Mouse (Mus musculus) CH12.LX (cell line): Measurements from ENCODE around the gene Tnfrsf14. TPM values are rescaled to one million over a fixed set of nuclear protein-coding genes. Genes with fewer than 3 reads are reported as not detected.
A peak's percentile ranks its signal among the peaks of the same experiment; 100 is the strongest.

Experiments used
- DNase-seq: peaks from one replicate; pipeline ENCODE4 v3.0.0-alpha.2; 2013; ENCODE audit errors: extremely low read depth
- H3K27ac ChIP-seq: 2 replicates; pipeline ENCODE4 v1.5.1; 2012; ENCODE audit warnings: low read depth, mild to moderate bottlenecking, control low read depth, moderate library complexity; ENCODE audit not compliant: insufficient read depth
- H3K27me3 ChIP-seq: replicated peaks from 2 replicates; pipeline ENCODE3; 2012; ENCODE audit warnings: inconsistent platforms
- H3K36me3 ChIP-seq, 2 experiments: replicated peaks in 1 of 2; 2 replicates each; pipeline versions ENCODE3 to v1.6.1; 2012; ENCODE audit warnings: inconsistent platforms in 1 of 2, low read length in 1 of 2, mild to moderate bottlenecking in 1 of 2, mixed read lengths in 1 of 2, moderate library complexity in 1 of 2; ENCODE audit not compliant: control insufficient read depth in 1 of 2, insufficient read depth in 1 of 2
- H3K4me1 ChIP-seq, 2 experiments: 2 replicates each; pipeline ENCODE4 v1.6.1; 2012; ENCODE audit warnings: inconsistent platforms in 1 of 2, moderate library complexity in 1 of 2; ENCODE audit not compliant: insufficient read depth in 2 of 2, control insufficient read depth in 1 of 2
- H3K4me2 ChIP-seq: 2 replicates; pipeline ENCODE4 v1.6.1; 2012; ENCODE audit warnings: low read depth, mild to moderate bottlenecking, control low read depth; ENCODE audit not compliant: poor library complexity, insufficient read depth, severe bottlenecking
- H3K4me3 ChIP-seq, 3 experiments: fragments of 150-350 bp in 1 of 3; sonication (generic) in 1 of 3; replicated peaks in 1 of 3; 2 replicates each; pipeline versions ENCODE3 to v1.5.1; 2011 to 2012; ENCODE audit warnings: low read depth in 2 of 3, low read length in 2 of 3, mild to moderate bottlenecking in 2 of 3, moderate library complexity in 2 of 3, control low read depth in 1 of 3, improper control_type of control experiment in 1 of 3, inconsistent platforms in 1 of 3, mixed read lengths in 1 of 3; ENCODE audit not compliant: poor library complexity in 1 of 3
- H3K79me2 ChIP-seq: replicated peaks from 2 replicates; pipeline ENCODE4 v1.6.1; 2012; ENCODE audit warnings: mild to moderate bottlenecking, moderate library complexity; ENCODE audit not compliant: control insufficient read depth, poor library complexity, insufficient read depth, severe bottlenecking; ENCODE audit errors: extremely low read depth
- H3K9ac ChIP-seq: 2 replicates; pipeline ENCODE4 v1.6.1; 2012; ENCODE audit warnings: low read depth, mild to moderate bottlenecking, control low read depth, moderate library complexity; ENCODE audit not compliant: insufficient read depth
- H3K9me3 ChIP-seq: replicated peaks from 2 replicates; pipeline ENCODE3; 2012; ENCODE audit warnings: low read length, inconsistent platforms, mixed read lengths
- BHLHE40 ChIP-seq: IDR thresholded peaks from 2 replicates; pipeline ENCODE4 v1.6.1; 2011; ENCODE audit warnings: mild to moderate bottlenecking, low read depth, low read length, improper control_type of control experiment
- CHD1 ChIP-seq: IDR thresholded peaks from 2 replicates; pipeline ENCODE4 v1.6.1; 2012; ENCODE audit warnings: low read depth, low read length, improper control_type of control experiment, inconsistent platforms
- CHD2 ChIP-seq: IDR thresholded peaks from 2 replicates; pipeline ENCODE4 v1.6.1; 2011; ENCODE audit warnings: low read length, improper control_type of control experiment
- CTCF ChIP-seq, 2 experiments: IDR thresholded peaks in 1 of 2; conservative IDR thresholded peaks in 1 of 2; 2 replicates each; pipeline ENCODE4 v1.5.1; 2011 to 2012; ENCODE audit warnings: low read depth in 2 of 2, low read length in 2 of 2, improper control_type of control experiment in 1 of 2, inconsistent platforms in 1 of 2, mild to moderate bottlenecking in 1 of 2, moderate library complexity in 1 of 2
- E2F4 ChIP-seq: IDR thresholded peaks from 2 replicates; pipeline ENCODE4 v1.6.1; 2011; ENCODE audit warnings: low read depth, low read length, improper control_type of control experiment; ENCODE audit not compliant: insufficient replicate concordance
- ELF1 ChIP-seq: IDR thresholded peaks from 2 replicates; pipeline ENCODE4 v1.6.1; 2014; ENCODE audit warnings: low read depth, mild to moderate bottlenecking, inconsistent platforms, low read length, improper control_type of control experiment
- EP300 ChIP-seq: IDR thresholded peaks from 2 replicates; pipeline ENCODE4 v1.6.1; 2011; ENCODE audit warnings: low read length, improper control_type of control experiment
- ETS1 ChIP-seq: conservative IDR thresholded peaks from 2 replicates; pipeline ENCODE4 v1.6.1; 2012; ENCODE audit warnings: low read depth, mild to moderate bottlenecking, inconsistent platforms, low read length, improper control_type of control experiment, moderate library complexity
- GABPA ChIP-seq: IDR thresholded peaks from 2 replicates; pipeline ENCODE4 v1.6.1; 2012; ENCODE audit warnings: low read depth, low read length, improper control_type of control experiment, inconsistent platforms; ENCODE audit not compliant: insufficient replicate concordance
- HCFC1 ChIP-seq: IDR thresholded peaks from 2 replicates; pipeline ENCODE4 v1.6.1; 2012; ENCODE audit warnings: low read depth, mild to moderate bottlenecking, inconsistent platforms, low read length, improper control_type of control experiment
- IRF4 ChIP-seq: IDR thresholded peaks from 2 replicates; pipeline ENCODE4 v1.6.1; 2014; ENCODE audit warnings: low read depth, mild to moderate bottlenecking, inconsistent platforms, low read length, improper control_type of control experiment
- JUN ChIP-seq: IDR thresholded peaks from 2 replicates; pipeline ENCODE4 v1.6.1; 2011; ENCODE audit warnings: low read depth, mild to moderate bottlenecking, low read length, improper control_type of control experiment, moderate library complexity; ENCODE audit not compliant: insufficient read depth
- JUND ChIP-seq: conservative IDR thresholded peaks from 2 replicates; pipeline ENCODE4 v1.6.1; 2011; ENCODE audit warnings: low read depth, low read length, improper control_type of control experiment
- KAT2A ChIP-seq: IDR thresholded peaks from 2 replicates; pipeline ENCODE4 v1.6.1; 2012; ENCODE audit warnings: low read length, improper control_type of control experiment, inconsistent platforms; ENCODE audit not compliant: insufficient replicate concordance
- MAX ChIP-seq: IDR thresholded peaks from 2 replicates; pipeline ENCODE4 v1.6.1; 2011; ENCODE audit warnings: low read length, improper control_type of control experiment
- MEF2A ChIP-seq: IDR thresholded peaks from 2 replicates; pipeline ENCODE4 v1.6.1; 2014; ENCODE audit warnings: low read depth, mild to moderate bottlenecking, inconsistent platforms, low read length, improper control_type of control experiment, borderline replicate concordance
- MXI1 ChIP-seq: IDR thresholded peaks from 2 replicates; pipeline ENCODE4 v1.6.1; 2011; ENCODE audit warnings: mild to moderate bottlenecking, low read depth, low read length, improper control_type of control experiment
- MYC ChIP-seq: IDR thresholded peaks from 2 replicates; pipeline ENCODE4 v1.6.1; 2011; ENCODE audit warnings: low read depth, mild to moderate bottlenecking, improper control_type of control experiment, low read length
- NELFE ChIP-seq: IDR thresholded peaks from 2 replicates; pipeline ENCODE4 v1.6.1; 2011; ENCODE audit warnings: low read depth, low read length, improper control_type of control experiment
- NRF1 ChIP-seq: IDR thresholded peaks from 2 replicates; pipeline ENCODE4 v1.6.1; 2014; ENCODE audit warnings: low read depth, mild to moderate bottlenecking, inconsistent platforms, low read length, improper control_type of control experiment, moderate library complexity
- PAX5 ChIP-seq: IDR thresholded peaks from 2 replicates; pipeline ENCODE4 v1.6.1; 2012; ENCODE audit warnings: low read length, inconsistent platforms, mixed read lengths
- POLR2A ChIP-seq: IDR thresholded peaks from 2 replicates; pipeline ENCODE4 v1.6.1; 2011; ENCODE audit warnings: low read depth, mild to moderate bottlenecking, improper control_type of control experiment, low read length
- POLR2AphosphoS2 ChIP-seq: IDR thresholded peaks from 2 replicates; pipeline ENCODE4 v1.6.1; 2011; ENCODE audit warnings: low read depth, low read length, improper control_type of control experiment
- RAD21 ChIP-seq: IDR thresholded peaks from 2 replicates; pipeline ENCODE4 v1.6.1; 2011; ENCODE audit warnings: low read depth, mild to moderate bottlenecking, low read length, improper control_type of control experiment, moderate library complexity
- SIN3A ChIP-seq: IDR thresholded peaks from 2 replicates; pipeline ENCODE4 v1.6.1; 2012; ENCODE audit warnings: low read length, improper control_type of control experiment, inconsistent platforms
- SMC3 ChIP-seq: IDR thresholded peaks from 2 replicates; pipeline ENCODE4 v1.6.1; 2011; ENCODE audit warnings: low read depth, low read length, improper control_type of control experiment
- TBP ChIP-seq: conservative IDR thresholded peaks from 2 replicates; pipeline ENCODE4 v1.6.1; 2011; ENCODE audit warnings: low read depth, low read length, improper control_type of control experiment
- TCF12 ChIP-seq: IDR thresholded peaks from 2 replicates; pipeline ENCODE4 v1.6.1; 2014; ENCODE audit warnings: low read depth, mild to moderate bottlenecking, inconsistent platforms, low read length, improper control_type of control experiment
- USF1 ChIP-seq: IDR thresholded peaks from 2 replicates; pipeline ENCODE4 v1.6.1; 2014; ENCODE audit warnings: low read depth, mild to moderate bottlenecking, inconsistent platforms, low read length, improper control_type of control experiment
- ZC3H11A ChIP-seq: IDR thresholded peaks from 2 replicates; pipeline ENCODE4 v1.6.1; 2012; ENCODE audit warnings: low read depth, mild to moderate bottlenecking, inconsistent platforms, low read length, improper control_type of control experiment
- ZKSCAN1 ChIP-seq: IDR thresholded peaks from 2 replicates; pipeline ENCODE4 v1.6.1; 2012; ENCODE audit warnings: low read depth, inconsistent platforms, low read length, improper control_type of control experiment, borderline replicate concordance
- ZMIZ1 ChIP-seq: IDR thresholded peaks from 2 replicates; pipeline ENCODE4 v1.6.1; 2012; ENCODE audit warnings: low read depth, mild to moderate bottlenecking, inconsistent platforms, low read length, improper control_type of control experiment
- ZNF384 ChIP-seq: IDR thresholded peaks from 2 replicates; pipeline ENCODE4 v1.6.1; 2012; ENCODE audit warnings: low read depth, low read length, improper control_type of control experiment, inconsistent platforms
- dilution Hi-C: fragments of 300-500 bp; cut with MboI; formaldehyde crosslinking; loops from 2 replicates; pipeline ENCODE4 v1.14.3; 2020; ENCODE audit warnings: low sequenced_read_pairs; ENCODE audit not compliant: extremely low pct_unique_long_range_greater_than_20kb, extremely low pct_ligation_motif_present
- in situ Hi-C: fragments of 300-500 bp; cut with MboI; formaldehyde crosslinking; loops from 3 replicates; pipeline ENCODE4 v1.14.3; 2019; ENCODE audit warnings: low sequenced_read_pairs, low pct_ligation_motif_present, low pct_unique_long_range_greater_than_20kb, mixed read lengths
- polyA plus RNA-seq: library from polyadenylated mRNA; unstranded; fragments of >175 nt; gene quantifications from 2 replicates; pipeline ENCODE4 v1.2.1, GENCODE M21; 2012; ENCODE audit warnings: low read depth; ENCODE audit not compliant: insufficient read length
- total RNA-seq, 2 experiments: library from RNA; depleted of rRNA; stranded (reverse); fragments of 300-350 nt in 1 of 2; fragments of >200 nt in 1 of 2; gene quantifications; 2 replicates each; pipeline ENCODE4 v1.2.3; 2012 to 2014

Gene Tnfrsf14
- total and polyA plus RNA-seq, 3 experiments = 20.0 to 109 (median 25.9) TPM

- in situ Hi-C loops = loop anchor here (5.0 kb wide), 1 partner anchor 38 kb away; no protein-coding TSS in a partner anchor
Measured at GRCm38 (mm10) chr4:154904185-154905071, 23.9 kb downstream of the Tnfrsf14 start.

DNA sequence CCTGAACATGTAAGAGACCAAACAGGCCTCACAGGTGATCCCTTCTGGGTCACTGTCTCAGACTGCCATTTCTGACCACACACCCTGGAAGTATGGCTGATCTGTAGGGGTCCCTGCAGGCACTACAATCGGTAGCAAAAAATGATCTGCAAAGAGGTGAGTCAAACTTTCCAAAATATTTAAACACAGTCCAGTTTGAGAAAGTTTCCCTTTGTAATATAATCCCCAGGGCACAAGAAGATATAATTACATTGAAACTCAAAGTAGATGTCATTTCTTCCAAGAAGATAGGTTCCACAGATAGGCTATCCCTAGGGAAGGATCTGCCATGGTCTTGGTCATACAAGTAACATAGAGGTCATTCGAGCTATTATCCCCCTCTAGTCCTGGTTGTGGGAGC, 26.0 kb downstream of the Tnfrsf14 start:
- Histone ChIP-seq H3K9me3 (peaks cover 11% of the 10 kb centered on the region), H3K4me3 (no peak overlapping the region), H3K27me3 (no peaks in the 10 kb centered on the region), H3K79me2 (peaks cover 9% of the 10 kb centered on the region), H3K4me2 (no peak overlapping the region), H3K4me1 (peaks cover 22% of the 10 kb centered on the region in 2 experiments), H3K9ac (no peak overlapping the region), H3K36me3 (no peaks in the 10 kb centered on the region), H3K27ac (no peak overlapping the region)
- dilution Hi-C loops (no loop called here), in situ Hi-C loops (no loop called here)
- no peak for DNase-seq
- TF ChIP-seq KAT2A (no peak), USF1 (no peak), CHD2 (no peak), HCFC1 (no peak), JUN (peak; percentile 73), MYC (no peak), ETS1 (peak; percentile 77), IRF4 (no peak), ZMIZ1 (no peak), PAX5 (no peak), JUND (peak; percentile 73), BHLHE40 (no peak), EP300 (peak; percentile 26; the same call in 1 of the 2 replicates), MEF2A (peak; percentile 71; the same call in 1 of the 2 replicates)

More at GRCm38 (mm10) chr4:154904185-154905071, 23.9 kb downstream of the Tnfrsf14 start:
- Histone ChIP-seq H3K79me2 (peaks cover 9% of the 10 kb centered on the region), H3K4me1 (peaks cover 13 to 34% of the 10 kb centered on the region in 2 experiments; a peak in 3 of 4 replicates), H3K36me3 (no peaks in the 10 kb centered on the region), H3K9ac (peak overlapping the region; percentile 81), H3K4me3 (peak overlapping the region; percentile 57 to 82 (median 70)), H3K27ac (peak overlapping the region; percentile 19; the same call in 1 of the 2 replicates), H3K27me3 (no peaks in the 10 kb centered on the region), H3K4me2 (peak overlapping the region; percentile 75)
- DNase-seq = peak; percentile 82
- dilution Hi-C loops = no loop called here
- TF ChIP-seq KAT2A (no peak), NRF1 (no peak), CTCF (conservative IDR thresholded peaks at IDR 0.05 in 1 of 2, IDR thresholded peaks at IDR 0.05 in 1 of 2; ENCODE audit: low read depth in 2 of 2, low read length in 2 of 2) (no peak), ZNF384 (no peak), TBP (peak; percentile 70), HCFC1 (no peak; the same call in 1 of the 2 replicates), USF1 (no peak), ELF1 (peak; percentile 81), ZC3H11A (no peak), CHD1 (peak; percentile 20; the same call in 1 of the 2 replicates), EP300 (no peak), NELFE (peak; percentile 56), TCF12 (peak; percentile 50), ZKSCAN1 (no peak), GABPA (no peak), SMC3 (no peak), CHD2 (peak; percentile 94), RAD21 (no peak), PAX5 (no peak), E2F4 (peak; percentile 90; the same call in 1 of the 2 replicates), SIN3A (peak; percentile 81), MAX (peak; percentile 50), MXI1 (peak; percentile 84; the same call in 1 of the 2 replicates), POLR2A (peak; percentile 72), POLR2AphosphoS2 (no peak), ETS1 (no peak), MYC (no peak; the same call in 1 of the 2 replicates)
- TF ChIP-seq, all 38 proteins: peak for 11
- peaks cover 11% of the 10 kb centered on the region for H3K9me3 ChIP-seq
